Mouse (Mus musculus) neural tube, embryonic 11.5 days (tissue): ENCODE data around the gene Mmp24. TPM values are rescaled to one million over a fixed set of nuclear protein-coding genes. Genes with fewer than 3 reads are reported as not detected.

Experiments
- ATAC-seq: fragments of 200-750 bp; cut with Nextera tagmentation; 2 replicates; pipeline ENCODE4 v1.8.0; 2017; ENCODE audit warnings: moderate number of reproducible peaks, mild to moderate bottlenecking, moderate TSS enrichment, moderate library complexity; ENCODE audit not compliant: insufficient read depth, low FRiP score, low TSS enrichment
- DNase-seq: peaks from one replicate; pipeline ENCODE4 v3.0.0-alpha.2; 2015; ENCODE audit warnings: low spot score
- H3K27ac ChIP-seq: fragments of 300-500 bp; sonication (generic); 2 replicates; pipeline ENCODE4 v1.5.1; 2014; ENCODE audit warnings: low read depth, mild to moderate bottlenecking, low read length
- H3K27me3 ChIP-seq: fragments of 300-500 bp; sonication (generic); 2 replicates; pipeline ENCODE4 v1.6.1; 2014; ENCODE audit warnings: mild to moderate bottlenecking, low read length, mixed read lengths; ENCODE audit not compliant: control insufficient read depth, insufficient read depth
- H3K36me3 ChIP-seq: fragments of 300-500 bp; sonication (generic); 2 replicates; pipeline ENCODE4 v1.6.1; 2014; ENCODE audit warnings: mild to moderate bottlenecking, low read length, moderate library complexity, mixed read lengths; ENCODE audit not compliant: control insufficient read depth, insufficient read depth
- H3K4me1 ChIP-seq: fragments of 300-500 bp; sonication (generic); 2 replicates; pipeline ENCODE4 v1.6.1; 2014; ENCODE audit warnings: low read length, mixed read lengths; ENCODE audit not compliant: control insufficient read depth, insufficient read depth
- H3K4me2 ChIP-seq: fragments of 300-500 bp; sonication (generic); 2 replicates; pipeline ENCODE4 v1.6.1; 2014; ENCODE audit warnings: low read depth, mild to moderate bottlenecking, moderate library complexity
- H3K4me3 ChIP-seq: fragments of 300-500 bp; sonication (generic); 2 replicates; pipeline ENCODE4 v1.5.1; 2014; ENCODE audit warnings: low read depth, low read length
- H3K9ac ChIP-seq: fragments of 300-500 bp; sonication (generic); 2 replicates; pipeline ENCODE4 v1.6.1; 2014; ENCODE audit warnings: mild to moderate bottlenecking, low read length
- H3K9me3 ChIP-seq: fragments of 300-500 bp; sonication (generic); 2 replicates; pipeline ENCODE4 v1.6.1; 2016; ENCODE audit warnings: low read length; ENCODE audit not compliant: control insufficient read depth
- WGBS: fragments of 180-500 bp; shearing (Covaris S2); extraction: QIAGEN DNeasy Blood & Tissue Kit; methylation state at CpG from one replicate; pipeline ENCODE4 v1.1.7; 2014; 5-methylcytosine and 5-hydroxymethylcytosine counted together
- polyA plus RNA-seq: library from polyadenylated mRNA; unstranded; fragments of >200 nt; fragmentation: Nextera tagmentation; extraction: Ambion mirVana; gene quantifications from 2 replicates; pipeline ENCODE4 v1.2.1, GENCODE M21; 2014

Mmp24 gene
- polyA plus RNA-seq, 1 experiment from 2014 or later: 5.7 TPM

GRCm38 (mm10) chr2:155804053-155804452 is 28.9 kb downstream of the Mmp24 start:
- Histone ChIP-seq H3K4me2 (no peak overlapping the region), H3K9me3 (no peaks in the 10 kb centered on the region), H3K27me3 (no peaks in the 10 kb centered on the region), H3K27ac (no peak overlapping the region), H3K9ac (no peak overlapping the region), H3K4me3 (no peak overlapping the region), H3K36me3 (no peaks in the 10 kb centered on the region), H3K4me1 (no peaks in the 10 kb centered on the region)
- ATAC-seq (no peak), DNase-seq (no peak)
- 78% methylated on average over 5 of the region's 5 CpGs for WGBS

- Histone ChIP-seq H3K4me3 (no peak overlapping the region), H3K36me3 (no peaks in the 10 kb centered on the region), H3K9ac (no peak overlapping the region), H3K4me2 (no peak overlapping the region), H3K4me1 (no peaks in the 10 kb centered on the region), H3K9me3 (no peaks in the 10 kb centered on the region), H3K27ac (no peak overlapping the region), H3K27me3 (no peaks in the 10 kb centered on the region)
- 73% methylated on average over 6 of the region's 6 CpGs for WGBS
- DNase-seq (no peak), ATAC-seq (no peak)
These were observed 30.2 kb downstream of the Mmp24 start for GRCm38 (mm10) chr2:155805231-155805924.

GRCm38 (mm10) chr2:155805925-155806255 is 30.7 kb downstream of the Mmp24 start:
- WGBS: 84% methylated on average over 6 of the region's 6 CpGs
- no peaks in the 10 kb centered on the region for H3K4me1 ChIP-seq
- H3K9me3 ChIP-seq: no peaks in the 10 kb centered on the region
- DNase-seq (no peak), ATAC-seq (no peak)
- H3K27me3 ChIP-seq: no peaks in the 10 kb centered on the region
- no peak overlapping the region for H3K27ac ChIP-seq
- no peak overlapping the region for H3K9ac ChIP-seq
- H3K36me3 ChIP-seq: no peaks in the 10 kb centered on the region
- no peak overlapping the region for H3K4me2 ChIP-seq
- H3K4me3 ChIP-seq: no peak overlapping the region

- 76% methylated on average over 5 of the region's 5 CpGs for WGBS
- H3K4me3 ChIP-seq: no peak overlapping the region
- H3K9me3 ChIP-seq: no peaks in the 10 kb centered on the region
- H3K36me3 ChIP-seq: no peaks in the 10 kb centered on the region
- DNase-seq (no peak), ATAC-seq (no peak)
- no peak overlapping the region for H3K9ac ChIP-seq
- no peaks in the 10 kb centered on the region for H3K4me1 ChIP-seq
- H3K27me3 ChIP-seq: no peaks in the 10 kb centered on the region
- no peak overlapping the region for H3K4me2 ChIP-seq
- no peak overlapping the region for H3K27ac ChIP-seq
These were observed 31.4 kb downstream of the Mmp24 start for GRCm38 (mm10) chr2:155806548-155806947.

GRCm38 (mm10) chr2:155807408-155807807 is 32.3 kb downstream of the Mmp24 start:
- 56% methylated on average over 4 of the region's 4 CpGs for WGBS
- Histone ChIP-seq H3K9me3 (no peaks in the 10 kb centered on the region), H3K9ac (no peak overlapping the region), H3K27ac (no peak overlapping the region), H3K36me3 (no peaks in the 10 kb centered on the region), H3K4me3 (no peak overlapping the region), H3K27me3 (no peaks in the 10 kb centered on the region), H3K4me2 (no peak overlapping the region), H3K4me1 (no peaks in the 10 kb centered on the region)
- ATAC-seq (no peak), DNase-seq (no peak)

- no peak overlapping the region for H3K4me2 ChIP-seq
- no peak overlapping the region for H3K4me3 ChIP-seq
- H3K27me3 ChIP-seq: no peaks in the 10 kb centered on the region
- no peaks in the 10 kb centered on the region for H3K36me3 ChIP-seq
- ATAC-seq (no peak), DNase-seq (no peak)
- no peak overlapping the region for H3K27ac ChIP-seq
- no peaks in the 10 kb centered on the region for H3K4me1 ChIP-seq
- no peaks in the 10 kb centered on the region for H3K9me3 ChIP-seq
- WGBS: 90% methylated on average over 4 of the region's 4 CpGs
- no peak overlapping the region for H3K9ac ChIP-seq
These were observed 34.5 kb downstream of the Mmp24 start for GRCm38 (mm10) chr2:155809620-155810019.

GRCm38 (mm10) chr2:155811821-155812396 is 36.8 kb downstream of the Mmp24 start:
- H3K27ac ChIP-seq: no peak overlapping the region
- H3K27me3 ChIP-seq: no peaks in the 10 kb centered on the region
- no peak overlapping the region for H3K4me3 ChIP-seq
- ATAC-seq (no peak), DNase-seq (peak; percentile 84)
- no peak overlapping the region for H3K4me2 ChIP-seq
- H3K9me3 ChIP-seq: no peaks in the 10 kb centered on the region
- WGBS: 39% methylated on average over 16 of the region's 16 CpGs
- no peaks in the 10 kb centered on the region for H3K4me1 ChIP-seq
- H3K9ac ChIP-seq: no peak overlapping the region
- H3K36me3 ChIP-seq: no peaks in the 10 kb centered on the region

- no peaks in the 10 kb centered on the region for H3K36me3 ChIP-seq
- ATAC-seq (no peak), DNase-seq (no peak)
- no peak overlapping the region for H3K27ac ChIP-seq
- no peaks in the 10 kb centered on the region for H3K4me1 ChIP-seq
- no peak overlapping the region for H3K4me2 ChIP-seq
- H3K4me3 ChIP-seq: no peak overlapping the region
- 85% methylated on average over 4 of the region's 4 CpGs for WGBS
- H3K9me3 ChIP-seq: no peaks in the 10 kb centered on the region
- H3K27me3 ChIP-seq: no peaks in the 10 kb centered on the region
- no peak overlapping the region for H3K9ac ChIP-seq
These were observed 37.5 kb downstream of the Mmp24 start for GRCm38 (mm10) chr2:155812637-155813036.

- Histone ChIP-seq H3K9ac (no peak overlapping the region), H3K27me3 (no peaks in the 10 kb centered on the region), H3K4me2 (no peak overlapping the region), H3K4me1 (peaks cover 13% of the 10 kb centered on the region; the same call in 1 of the 2 replicates), H3K9me3 (no peaks in the 10 kb centered on the region), H3K27ac (no peak overlapping the region), H3K36me3 (peaks cover under 1% of the 10 kb centered on the region; the same call in 1 of the 2 replicates), H3K4me3 (no peak overlapping the region)
- ATAC-seq (no peak), DNase-seq (no peak)
- WGBS: 28% methylated on average over 5 of the region's 5 CpGs
These were observed 39.7 kb downstream of the Mmp24 start for GRCm38 (mm10) chr2:155814829-155815228.
